Mouse (Mus musculus): ENCODE measurements around the gene Shh. TPM values are rescaled to one million over a fixed set of nuclear protein-coding genes. Genes with fewer than 3 reads are reported as not detected.

Shh gene
- polyA plus RNA-seq, 1 experiment from 2014 or later = 0.21 TPM

DNA sequence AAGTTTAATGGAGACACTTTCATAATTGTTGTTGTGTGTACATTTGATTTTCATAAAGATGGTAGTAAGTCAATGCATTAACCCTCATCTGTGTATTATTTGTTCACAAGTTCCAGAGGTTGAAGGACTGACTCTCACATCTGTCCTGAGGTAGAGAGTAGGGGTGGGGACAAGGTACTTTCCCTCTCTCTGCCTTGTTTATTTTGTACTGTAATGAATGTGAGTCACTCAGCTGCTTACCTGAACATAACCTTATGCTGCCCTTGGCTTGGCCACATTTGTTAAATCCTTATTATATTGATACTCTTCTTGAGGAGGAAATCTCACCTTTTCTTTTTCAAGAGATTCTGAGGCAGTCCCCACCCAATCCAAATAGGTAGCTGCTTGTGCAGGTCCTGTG lies 51.0 kb downstream of the Shh start:
- Histone ChIP-seq H3K4me3 (ENCODE audit: low read depth, low read length) (no peak overlapping the region), H3K27me3 (replicated peaks; ENCODE audit: control insufficient read depth, insufficient read depth, low read length) (no peaks in the 10 kb centered on the region), H3K4me2 (no peak overlapping the region), H3K27ac (ENCODE audit: low read depth, low read length) (no peak overlapping the region), H3K36me3 (ENCODE audit: control insufficient read depth, insufficient read depth, low read length) (peaks cover 26% of the 10 kb centered on the region), H3K9ac (ENCODE audit: low read depth, low read length) (no peak overlapping the region), H3K4me1 (replicated peaks; ENCODE audit: control insufficient read depth, insufficient read depth, low read length) (no peaks in the 10 kb centered on the region), H3K9me3 (ENCODE audit: control insufficient read depth, low read length) (no peaks in the 10 kb centered on the region)
- no peak for DNase-seq (ENCODE audit: low spot score)
- no peak for ATAC-seq (replicated peaks; ENCODE audit: low FRiP score)

- peaks cover 23% of the 10 kb centered on the region for H3K36me3 ChIP-seq (ENCODE audit: control insufficient read depth, insufficient read depth, low read length)
- ATAC-seq (replicated peaks; ENCODE audit: low FRiP score) = no peak
- 92% methylated on average over 3 of the region's 3 CpGs for WGBS
These were observed 53.0 kb downstream of the Shh start for GRCm38 (mm10) chr5:28414076-28414475.

DNA sequence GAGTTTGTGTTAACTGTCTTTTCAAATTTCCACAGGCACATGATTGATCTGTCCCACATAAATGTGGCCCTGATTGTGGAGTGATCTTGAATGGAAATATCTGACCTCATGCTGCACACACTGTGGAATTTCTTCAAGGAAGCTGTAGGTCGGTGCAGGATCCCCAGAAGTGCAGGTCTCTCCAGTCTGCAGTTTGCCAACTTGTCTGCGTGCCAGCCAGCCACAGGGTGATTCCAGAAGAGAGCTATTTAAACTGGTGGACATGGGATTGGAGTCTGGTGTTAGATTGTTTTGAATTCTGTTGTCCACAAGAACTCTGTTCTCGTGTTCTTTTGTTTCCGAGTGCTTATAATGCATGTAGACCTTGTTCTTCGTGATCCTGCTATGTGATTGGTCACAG lies 53.5 kb downstream of the Shh start:
- ATAC-seq (replicated peaks; ENCODE audit: low FRiP score) = no peak
- WGBS = 92% methylated on average over 5 of the region's 5 CpGs

More at GRCm38 (mm10) chr5:28414076-28414475, 53.0 kb downstream of the Shh start:
- H3K4me3 ChIP-seq (ENCODE audit: low read depth, low read length) = no peak overlapping the region
- H3K9ac ChIP-seq (ENCODE audit: low read depth, low read length) = no peak overlapping the region
- H3K4me2 ChIP-seq = no peak overlapping the region
- no peak for DNase-seq (ENCODE audit: low spot score)
- H3K9me3 ChIP-seq (ENCODE audit: control insufficient read depth, low read length) = no peaks in the 10 kb centered on the region
- no peaks in the 10 kb centered on the region for H3K27me3 ChIP-seq (replicated peaks; ENCODE audit: control insufficient read depth, insufficient read depth, low read length)
- H3K4me1 ChIP-seq (replicated peaks; ENCODE audit: control insufficient read depth, insufficient read depth, low read length) = no peaks in the 10 kb centered on the region
- H3K27ac ChIP-seq (ENCODE audit: low read depth, low read length) = no peak overlapping the region

GRCm38 (mm10) chr5:28412006-28412685 lies 54.9 kb downstream of the Shh start:
- H3K4me2 ChIP-seq = no peak overlapping the region
- 88% methylated on average over 2 of the region's 2 CpGs for WGBS
- DNase-seq (ENCODE audit: low spot score) = no peak
- no peaks in the 10 kb centered on the region for H3K4me1 ChIP-seq (replicated peaks; ENCODE audit: control insufficient read depth, insufficient read depth, low read length)
- H3K9me3 ChIP-seq (ENCODE audit: control insufficient read depth, low read length) = no peaks in the 10 kb centered on the region
- no peak overlapping the region for H3K9ac ChIP-seq (ENCODE audit: low read depth, low read length)
- H3K4me3 ChIP-seq (ENCODE audit: low read depth, low read length) = no peak overlapping the region
- H3K27ac ChIP-seq (ENCODE audit: low read depth, low read length) = no peak overlapping the region
- no peaks in the 10 kb centered on the region for H3K27me3 ChIP-seq (replicated peaks; ENCODE audit: control insufficient read depth, insufficient read depth, low read length)
- peaks cover 26% of the 10 kb centered on the region for H3K36me3 ChIP-seq (ENCODE audit: control insufficient read depth, insufficient read depth, low read length)
- no peak for ATAC-seq (replicated peaks; ENCODE audit: low FRiP score)

More for the DNA sequence above, 53.5 kb downstream of the Shh start:
- no peaks in the 10 kb centered on the region for H3K4me1 ChIP-seq (replicated peaks; ENCODE audit: control insufficient read depth, insufficient read depth, low read length)
- H3K36me3 ChIP-seq (ENCODE audit: control insufficient read depth, insufficient read depth, low read length) = peaks cover 25% of the 10 kb centered on the region
- H3K4me2 ChIP-seq = no peak overlapping the region
- no peak for DNase-seq (ENCODE audit: low spot score)
- H3K9me3 ChIP-seq (ENCODE audit: control insufficient read depth, low read length) = no peaks in the 10 kb centered on the region
- H3K27ac ChIP-seq (ENCODE audit: low read depth, low read length) = no peak overlapping the region
- no peaks in the 10 kb centered on the region for H3K27me3 ChIP-seq (replicated peaks; ENCODE audit: control insufficient read depth, insufficient read depth, low read length)
- H3K4me3 ChIP-seq (ENCODE audit: low read depth, low read length) = no peak overlapping the region
- H3K9ac ChIP-seq (ENCODE audit: low read depth, low read length) = no peak overlapping the region

Other genes with a start within 250 kb of the Shh start
- 0.13 and 0.16 TPM in 2 replicates for gene Cnpy1, start 221.4 kb downstream of the Shh start, polyA plus RNA-seq (2014; fragmentation: Nextera tagmentation; extraction: Ambion mirVana)
- gene Rbm33, start 150.1 kb downstream of the Shh start, polyA plus RNA-seq (2014; fragmentation: Nextera tagmentation; extraction: Ambion mirVana) = 11.1 and 12.7 TPM in 2 replicates